ENCODE assay signal across 22 mouse cellular contexts in genomic region chr19:10580102-10580501, GRCm38 (mm10). TPM values are rescaled to one million over a fixed set of nuclear protein-coding genes. Genes with fewer than 3 reads are reported as not detected.
"Had no signal": no experiment of that assay in that cellular context is flagged by ENCODE, and none has a peak within 500 bp of the region (broad histone marks: within the 10 kb centered on the region; RNA-seq: fewer than 3 reads in every experiment).

No protein-coding gene starts in this region.

- H3K36me3 ChIP-seq: stomach, embryonic 15.5 days had no signal

- DNase-seq: lung, adult 2 months; lung, postnatal 14 days; lung, postnatal 36 days; retina, postnatal 1 day; right cerebral cortex, adult 18-20 months; right cerebral cortex, postnatal 25 days; right cerebral cortex, postnatal 4 days; thymus, adult 2 months; thymus, postnatal 25 days; thymus, postnatal 4 days had no signal

- ATAC-seq: lung, postnatal 0 days; midbrain, embryonic 13.5 days; midbrain, embryonic 15.5 days had no signal

- H3K9ac ChIP-seq: liver, embryonic 14.5 days; lung, embryonic 15.5 days; midbrain, embryonic 15.5 days; neural tube, embryonic 12.5 days; stomach, embryonic 15.5 days had no signal

- H3K27ac ChIP-seq: liver, embryonic 14.5 days; lung, embryonic 15.5 days; macrophage; midbrain, embryonic 13.5 days; midbrain, embryonic 15.5 days; neural tube, embryonic 12.5 days; stomach, embryonic 15.5 days; stomach, postnatal 0 days had no signal

- H3K27me3 ChIP-seq: lung, embryonic 15.5 days; megakaryocyte, embryonic 14.5 days; midbrain, embryonic 13.5 days; midbrain, embryonic 15.5 days; neural tube, embryonic 12.5 days; stomach, embryonic 15.5 days had no signal

- H3K4me2 ChIP-seq: lung, embryonic 15.5 days; midbrain, embryonic 11.5 days; midbrain, embryonic 13.5 days; midbrain, embryonic 15.5 days; neural tube, embryonic 12.5 days; stomach, embryonic 15.5 days had no signal

- H3K9me3 ChIP-seq: lung, embryonic 15.5 days; megakaryocyte, embryonic 14.5 days; midbrain, embryonic 13.5 days; midbrain, embryonic 15.5 days; neural tube, embryonic 12.5 days; stomach, embryonic 15.5 days had no signal

- H3K4me3 ChIP-seq: lung, embryonic 15.5 days; midbrain, embryonic 13.5 days; midbrain, embryonic 15.5 days; neural tube, embryonic 12.5 days; stomach, embryonic 15.5 days had no signal

RNA-seq across cellular contexts. Expression of gene Tmem216, which starts 24.1 kb away (rescaled TPM):
- total RNA-seq: monocyte, adult 5-6 weeks had no signal
